Mouse (Mus musculus): ENCODE data around the gene Notch4. TPM values are rescaled to one million over a fixed set of nuclear protein-coding genes. Genes with fewer than 3 reads are reported as not detected.

Notch4 gene
- polyA plus RNA-seq, 1 experiment from 2014 or later, result 1.4 TPM

DNA sequence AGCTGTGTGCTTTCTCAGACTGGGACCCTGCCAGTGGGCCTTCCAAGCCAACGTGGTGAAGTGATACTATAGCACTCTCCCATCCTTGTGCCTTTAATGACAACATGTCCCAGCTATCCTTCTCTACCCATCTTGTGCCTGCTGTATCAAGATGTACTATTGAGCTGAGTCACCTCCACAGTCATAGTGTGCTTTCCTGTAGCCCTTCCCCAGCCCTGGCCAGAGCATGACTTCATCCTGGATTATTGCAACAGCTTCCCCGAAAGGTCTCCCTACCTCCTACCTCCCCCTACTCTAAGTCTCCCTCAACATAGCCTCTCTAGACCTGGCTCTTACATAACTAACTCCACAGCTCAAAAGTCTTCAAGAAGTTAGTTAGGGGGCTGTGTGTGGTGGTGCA, 71.6 kb downstream of the Notch4 start:
- peaks cover 10% of the 10 kb centered on the region for H3K27me3 ChIP-seq (replicated peaks; ENCODE audit: control insufficient read depth, insufficient read depth, low read length)
- H3K4me2 ChIP-seq (replicated peaks; ENCODE audit: low read depth), result no peak overlapping the region
- WGBS, result 61% methylated on average over 2 of the region's 2 CpGs
- no peak overlapping the region for H3K27ac ChIP-seq (ENCODE audit: low read depth, low read length)
- H3K9me3 ChIP-seq (ENCODE audit: control insufficient read depth), result no peaks in the 10 kb centered on the region
- peaks cover 6% of the 10 kb centered on the region; the same call in 1 of the 2 replicates for H3K4me1 ChIP-seq (replicated peaks; ENCODE audit: control insufficient read depth, insufficient read depth, low read length)
- no peak overlapping the region for H3K4me3 ChIP-seq (ENCODE audit: low read depth, low read length)
- no peak for TF ChIP-seq CTCF (IDR thresholded peaks at IDR 0.05; ENCODE audit: low read depth)
- H3K36me3 ChIP-seq (ENCODE audit: control insufficient read depth, insufficient read depth), result no peaks in the 10 kb centered on the region
- H3K9ac ChIP-seq (ENCODE audit: low read depth, low read length), result no peak overlapping the region
- no peak for ATAC-seq

DNA sequence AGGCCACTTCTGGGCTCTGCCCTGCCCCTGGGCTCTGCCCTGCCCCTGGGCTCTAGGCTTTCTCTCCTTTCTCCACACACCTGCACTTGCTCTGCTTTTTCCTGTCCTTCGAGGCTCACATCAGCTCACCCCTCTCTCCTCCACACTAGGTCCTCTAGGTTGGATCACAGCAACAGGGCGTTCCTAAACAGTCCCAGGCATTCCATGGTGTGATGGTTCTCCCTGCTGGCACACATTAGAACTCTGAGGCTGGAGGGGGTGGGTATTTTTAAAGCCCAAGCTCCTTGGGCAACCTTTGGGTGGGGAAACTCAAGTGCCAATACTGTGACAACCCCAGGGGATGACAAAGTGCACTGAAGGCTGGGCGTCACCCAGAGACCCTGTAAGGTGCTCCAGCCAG, 73.4 kb downstream of the Notch4 start:
- TF ChIP-seq CTCF (IDR thresholded peaks at IDR 0.05; ENCODE audit: low read depth), result no peak
- no peaks in the 10 kb centered on the region; the same call in 1 of the 2 replicates for H3K27me3 ChIP-seq (replicated peaks; ENCODE audit: control insufficient read depth, insufficient read depth, low read length)
- WGBS, result 60% methylated on average over 3 of the region's 3 CpGs
- no peak for ATAC-seq
- H3K9me3 ChIP-seq (ENCODE audit: control insufficient read depth), result no peaks in the 10 kb centered on the region
- H3K4me2 ChIP-seq (replicated peaks; ENCODE audit: low read depth), result no peak overlapping the region
- H3K27ac ChIP-seq (ENCODE audit: low read depth, low read length), result no peak overlapping the region
- H3K36me3 ChIP-seq (ENCODE audit: control insufficient read depth, insufficient read depth), result no peaks in the 10 kb centered on the region
- 0 out of 2 replicates have a peak, but pooled peaks cover 2% of the 10 kb centered on the region for H3K4me1 ChIP-seq (replicated peaks; ENCODE audit: control insufficient read depth, insufficient read depth, low read length)
- H3K4me3 ChIP-seq (ENCODE audit: low read depth, low read length), result no peak overlapping the region
- H3K9ac ChIP-seq (ENCODE audit: low read depth, low read length), result no peak overlapping the region

Other genes starting within 250 kb of the Notch4 start
- gene H2-Eb2, start 238.6 kb upstream of the Notch4 start, polyA plus RNA-seq (2015; fragmentation: Nextera tagmentation; extraction: Ambion mirVana), result not detected in 2 replicates
- gene Btnl2, start 209.4 kb upstream of the Notch4 start, polyA plus RNA-seq (2015; fragmentation: Nextera tagmentation; extraction: Ambion mirVana), result 43.0 and 43.4 TPM in 2 replicates
- gene Btnl1, start 187.1 kb upstream of the Notch4 start, polyA plus RNA-seq (2015; fragmentation: Nextera tagmentation; extraction: Ambion mirVana), result 114 and 119 TPM in 2 replicates
- gene BC051142, start 165.4 kb upstream of the Notch4 start, polyA plus RNA-seq (2015; fragmentation: Nextera tagmentation; extraction: Ambion mirVana), result 1.6 and 1.7 TPM in 2 replicates
- 20.2 and 25.1 TPM in 2 replicates for gene Btnl4, start 87.0 kb upstream of the Notch4 start, polyA plus RNA-seq (2015; fragmentation: Nextera tagmentation; extraction: Ambion mirVana)
- 85.8 and 97.6 TPM in 2 replicates for gene Btnl6, start 46.9 kb upstream of the Notch4 start, polyA plus RNA-seq (2015; fragmentation: Nextera tagmentation; extraction: Ambion mirVana)
- 8.6 and 10.6 TPM in 2 replicates for gene Gpsm3, start 25.5 kb downstream of the Notch4 start, polyA plus RNA-seq (2015; fragmentation: Nextera tagmentation; extraction: Ambion mirVana)
- 6.1 and 6.5 TPM in 2 replicates for gene Pbx2, start 27.0 kb downstream of the Notch4 start, polyA plus RNA-seq (2015; fragmentation: Nextera tagmentation; extraction: Ambion mirVana)
- gene Ager, start 33.6 kb downstream of the Notch4 start, polyA plus RNA-seq (2015; fragmentation: Nextera tagmentation; extraction: Ambion mirVana), result 1.3 and 1.5 TPM in 2 replicates
- 123 and 135 TPM in 2 replicates for gene Rnf5, start 39.4 kb downstream of the Notch4 start, polyA plus RNA-seq (2015; fragmentation: Nextera tagmentation; extraction: Ambion mirVana)
- gene Agpat1, start 40.0 kb downstream of the Notch4 start, polyA plus RNA-seq (2015; fragmentation: Nextera tagmentation; extraction: Ambion mirVana), result 53.2 and 55.6 TPM in 2 replicates
- 2.5 and 2.7 TPM in 2 replicates for gene Egfl8, start 51.7 kb downstream of the Notch4 start, polyA plus RNA-seq (2015; fragmentation: Nextera tagmentation; extraction: Ambion mirVana)
- 17.2 and 18.0 TPM in 2 replicates for gene Ppt2, start 64.2 kb downstream of the Notch4 start, polyA plus RNA-seq (2015; fragmentation: Nextera tagmentation; extraction: Ambion mirVana)
- gene Prrt1, start 65.3 kb downstream of the Notch4 start, polyA plus RNA-seq (2015; fragmentation: Nextera tagmentation; extraction: Ambion mirVana), result 0.27 and 0.47 TPM in 2 replicates
- 8.8 and 9.2 TPM in 2 replicates for gene Fkbpl, start 80.5 kb downstream of the Notch4 start, polyA plus RNA-seq (2015; fragmentation: Nextera tagmentation; extraction: Ambion mirVana)
- gene Atf6b, start 82.9 kb downstream of the Notch4 start, polyA plus RNA-seq (2015; fragmentation: Nextera tagmentation; extraction: Ambion mirVana), result 22.9 and 23.1 TPM in 2 replicates
- 1.4 and 1.9 TPM in 2 replicates for gene Tnxb, start 106.3 kb downstream of the Notch4 start, polyA plus RNA-seq (2015; fragmentation: Nextera tagmentation; extraction: Ambion mirVana)
- gene C4b, start 179.6 kb downstream of the Notch4 start, polyA plus RNA-seq (2015; fragmentation: Nextera tagmentation; extraction: Ambion mirVana), result 1.2 and 1.6 TPM in 2 replicates
- 0.18 and 0.25 TPM in 2 replicates for gene Cyp21a1, start 240.3 kb downstream of the Notch4 start, polyA plus RNA-seq (2015; fragmentation: Nextera tagmentation; extraction: Ambion mirVana)